Mouse (Mus musculus): ENCODE measurements around the gene Chrna10.
A peak's percentile ranks its signal among the peaks of the same experiment; 100 is the strongest.

The Chrna10 gene

DNA sequence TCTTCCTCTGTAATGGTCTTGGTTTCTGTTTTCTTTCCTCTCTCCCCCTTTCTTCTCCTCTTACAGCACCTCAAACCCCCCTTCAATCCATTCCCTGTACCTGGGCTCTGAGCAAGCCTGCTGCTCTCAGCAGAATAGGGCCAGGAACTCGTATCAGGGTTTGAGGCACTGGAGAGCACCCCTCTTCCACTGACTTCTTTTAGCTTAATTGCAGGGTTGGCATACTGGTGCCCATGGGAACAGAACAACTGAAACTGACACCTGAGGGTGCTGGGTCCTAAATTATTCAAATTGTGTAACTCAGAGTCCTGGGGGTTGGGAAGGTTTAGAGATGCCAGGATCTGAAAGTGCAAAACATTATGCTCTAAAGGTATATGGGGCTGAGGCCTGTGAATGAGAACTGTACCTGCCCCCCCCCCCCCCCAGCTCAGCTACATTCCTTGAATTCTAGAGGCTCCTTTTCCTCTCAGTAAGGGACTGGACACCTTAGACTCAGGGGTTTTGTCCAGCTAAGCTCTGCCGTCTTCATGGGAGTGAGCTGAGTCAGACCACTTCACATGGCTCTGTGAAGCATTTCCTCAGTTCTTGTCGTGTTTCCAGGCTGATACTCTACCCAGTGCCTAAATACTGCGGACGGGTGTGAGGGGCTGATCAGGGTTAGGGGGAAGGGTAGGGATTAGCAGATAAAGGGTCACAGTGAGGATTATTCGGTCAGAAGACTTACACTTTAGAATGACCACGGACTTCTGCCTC lies at the start of gene Chrna10:
TSS of gene Chrna10 (minus strand) at position 250 of the 753 bp plus-strand sequence.
- DNase-seq (ENCODE audit: extremely low spot score): no peak

DNA sequence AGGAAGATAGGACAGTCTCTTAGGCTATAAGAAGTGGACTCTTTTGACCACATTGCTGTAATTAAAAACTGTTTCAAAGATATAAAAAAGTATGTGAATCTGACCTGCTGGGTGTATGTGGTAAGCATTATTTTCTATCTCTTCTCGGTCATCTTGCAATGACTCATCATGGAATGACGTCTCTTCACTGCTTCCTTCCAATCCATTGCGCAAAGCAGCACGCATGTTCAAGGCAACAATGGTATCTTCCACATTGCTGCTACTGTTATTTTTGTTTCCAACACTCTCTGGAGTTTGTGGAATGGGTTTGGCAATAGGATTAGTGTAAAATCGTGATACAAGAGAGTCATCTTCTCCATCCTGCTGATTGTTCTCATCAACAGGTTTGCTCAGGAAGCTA lies 37.1 kb upstream of the Chrna10 start:
- DNase-seq (ENCODE audit: extremely low spot score): no peak

DNA sequence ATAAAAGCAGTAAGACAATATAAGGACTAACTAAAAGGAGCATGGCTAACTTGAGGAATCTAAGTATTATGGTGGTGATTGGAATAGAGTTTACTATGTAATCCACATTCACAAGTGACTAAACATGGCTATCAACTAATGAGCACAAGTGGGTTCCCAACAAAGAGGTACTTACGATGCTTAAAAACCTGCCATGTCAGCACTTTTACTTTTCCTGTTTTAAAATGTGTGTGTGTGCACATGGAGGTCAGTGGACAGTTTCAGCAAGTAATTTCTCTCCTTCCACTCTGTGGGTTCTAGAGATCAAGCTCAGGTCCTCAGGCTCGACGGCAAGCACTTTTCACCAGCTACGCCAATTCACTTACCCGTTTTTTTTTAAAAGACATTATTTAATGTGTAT lies 21.3 kb upstream of the Chrna10 start:
- no peak for DNase-seq (ENCODE audit: extremely low spot score)

- peak; percentile 34 for DNase-seq (ENCODE audit: extremely low spot score)
Observed at GRCm38 (mm10) chr7:102137464-102137863, 20.8 kb upstream of the Chrna10 start.

DNA sequence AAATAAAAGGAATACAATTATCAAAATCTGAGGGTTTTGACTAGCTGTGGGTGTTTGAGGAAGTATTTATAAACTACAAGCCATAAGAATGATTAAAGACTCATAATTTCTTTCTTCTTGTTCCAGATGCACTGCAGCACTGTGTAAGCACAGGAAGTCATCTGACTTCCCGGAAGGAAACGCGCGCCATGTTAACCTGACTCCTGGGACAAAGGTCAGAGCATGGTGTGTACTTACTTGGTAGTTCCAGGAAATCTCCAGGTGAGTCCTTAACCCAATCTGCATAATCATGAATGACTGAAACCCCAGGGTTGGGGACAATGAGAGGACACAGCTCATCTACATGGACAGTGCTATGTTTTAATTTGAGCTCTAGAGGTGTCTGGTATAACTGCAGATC lies 15.8 kb upstream of the Chrna10 start:
- no peak for DNase-seq (ENCODE audit: extremely low spot score)

- no peak for DNase-seq (ENCODE audit: extremely low spot score)
Observed at GRCm38 (mm10) chr7:102120326-102120725, 3.7 kb upstream of the Chrna10 start.

- no peak for DNase-seq (ENCODE audit: extremely low spot score)
Observed at GRCm38 (mm10) chr7:102117382-102117781, 754 bp upstream of the Chrna10 start.

DNA sequence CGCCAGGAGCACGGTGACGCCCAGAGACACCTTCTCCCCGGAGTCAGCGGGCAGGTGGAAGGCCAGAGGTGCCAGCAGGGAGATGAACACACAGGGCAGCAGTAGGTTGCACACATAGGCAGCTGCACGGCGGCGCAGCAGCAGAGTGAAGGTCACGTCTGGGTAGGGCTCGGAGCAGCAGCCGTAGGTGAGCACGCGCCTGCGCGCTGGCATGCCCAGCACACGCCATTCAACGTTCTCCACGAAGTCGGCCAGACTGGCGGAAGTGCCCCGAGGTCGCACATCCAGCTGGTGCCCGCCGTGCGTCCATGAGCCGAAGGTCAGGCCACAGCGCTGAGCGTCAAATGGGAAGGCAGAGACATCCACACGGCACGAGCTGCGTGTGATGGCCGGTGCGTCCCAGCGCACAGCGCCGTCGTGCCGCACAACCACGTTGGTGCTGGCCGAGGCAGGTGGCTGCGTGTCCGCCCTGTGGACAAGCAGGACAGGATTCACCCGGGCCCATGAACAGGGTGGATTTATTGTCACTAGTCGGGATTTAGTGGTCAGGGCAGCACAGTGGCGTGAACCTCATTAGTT lies 3.4 kb downstream of the Chrna10 start:
- no peak for DNase-seq (ENCODE audit: extremely low spot score)

DNA sequence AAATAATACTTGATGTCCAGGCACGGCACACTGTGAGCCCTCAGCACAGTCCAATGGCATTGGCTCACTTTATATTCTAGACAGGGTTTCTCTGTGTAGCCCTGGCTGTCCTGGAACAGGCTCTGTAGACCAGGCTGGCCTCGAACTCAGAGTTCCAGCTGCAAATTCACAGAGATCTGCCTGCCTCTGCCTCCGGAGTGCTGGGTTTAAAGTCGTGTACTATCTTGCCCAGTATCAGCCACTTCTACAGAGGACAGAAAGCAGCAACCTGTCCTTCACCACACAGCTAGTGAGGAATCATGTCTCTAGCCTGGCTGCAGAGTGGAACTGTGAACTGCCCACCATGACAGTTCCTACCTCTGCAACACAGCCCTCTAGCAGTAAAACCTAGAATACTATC lies 6.9 kb downstream of the Chrna10 start:
- DNase-seq (ENCODE audit: extremely low spot score): no peak

DNA sequence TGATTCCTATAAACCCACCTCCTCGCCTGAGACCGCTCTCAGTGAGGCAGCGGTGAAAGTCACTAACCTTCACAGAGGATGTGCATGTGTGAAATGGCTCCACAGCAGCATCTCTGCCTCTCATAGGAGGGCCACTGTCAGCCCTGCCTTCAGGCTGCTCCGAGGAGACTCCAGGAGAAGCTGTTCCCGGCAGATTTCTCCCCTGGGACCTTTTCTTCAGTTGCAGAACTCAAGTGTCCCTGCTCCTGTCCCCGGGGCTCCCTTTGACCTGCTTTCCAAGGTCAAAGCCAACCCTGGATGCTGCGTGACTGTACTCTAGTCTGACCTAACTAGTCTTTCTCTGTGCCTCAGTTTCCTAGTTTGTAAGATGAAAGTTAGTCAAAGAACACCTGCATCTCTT lies 7.5 kb downstream of the Chrna10 start, which contains the start of gene Art5:
TSS of gene Art5 (minus strand) at position 319 of the 400 bp plus-strand sequence.
- DNase-seq (ENCODE audit: extremely low spot score): no peak

DNA sequence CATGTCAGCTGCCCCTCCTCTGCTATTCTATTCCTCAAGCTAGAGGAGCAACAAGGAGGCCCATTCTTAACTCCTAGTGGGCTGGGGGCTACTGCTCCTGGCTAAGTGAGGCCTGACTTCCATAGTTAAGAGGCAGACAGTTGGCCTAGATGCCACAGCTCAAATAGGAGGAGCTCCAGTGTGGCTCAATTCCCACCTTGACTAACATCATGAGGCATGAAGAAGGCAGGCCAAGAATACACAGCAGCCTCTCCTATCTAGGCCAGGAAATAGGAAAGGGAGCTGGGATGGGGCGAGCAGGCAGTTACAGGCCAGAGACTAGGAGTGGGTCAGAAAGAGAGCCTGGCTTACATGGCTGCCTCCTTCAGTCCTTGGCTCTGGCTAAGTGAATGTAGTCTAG lies 8.4 kb downstream of the Chrna10 start:
- no peak for DNase-seq (ENCODE audit: extremely low spot score)

GRCm38 (mm10) chr7:102106700-102107141 lies 9.9 kb downstream of the Chrna10 start:
- DNase-seq (ENCODE audit: extremely low spot score): peak; percentile 39

DNA sequence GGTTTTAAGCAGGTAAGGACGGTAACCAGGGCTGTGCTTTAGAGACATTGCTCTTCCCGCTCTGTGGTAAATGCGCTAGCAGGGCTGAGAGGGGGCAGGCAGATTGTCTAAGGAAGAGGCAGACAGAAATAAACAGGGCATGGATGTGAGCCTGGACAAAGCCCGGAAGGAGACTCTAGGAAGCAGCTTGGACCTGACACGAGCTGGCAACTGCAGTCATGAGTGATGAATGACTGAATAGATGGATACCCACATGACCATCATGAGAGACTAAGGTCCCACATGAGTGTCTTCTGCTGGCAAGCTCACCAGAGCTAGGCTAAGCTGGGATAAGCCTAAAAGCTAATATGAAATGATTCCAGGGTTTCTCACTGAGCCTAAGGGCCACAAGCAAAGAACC lies 12.5 kb downstream of the Chrna10 start:
- DNase-seq (ENCODE audit: extremely low spot score): no peak

DNA sequence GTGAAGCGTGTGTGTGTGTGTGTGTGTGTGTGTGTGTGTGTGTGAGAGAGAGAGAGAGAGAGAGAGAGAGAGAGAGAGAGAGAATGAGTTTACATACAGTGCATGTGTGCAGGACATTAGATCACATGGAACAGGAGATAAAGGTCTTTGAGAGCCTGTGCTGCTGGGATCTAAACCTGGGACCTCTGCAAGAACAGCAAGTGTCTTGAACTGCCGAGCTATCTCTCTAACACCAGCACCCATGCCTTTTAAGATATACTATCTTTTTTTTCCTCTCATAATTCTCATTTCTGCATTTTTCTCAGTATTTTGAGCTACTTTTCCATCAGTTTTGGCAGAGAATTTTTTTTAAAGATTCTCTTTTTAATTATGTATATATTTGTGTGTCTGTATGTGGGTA lies 13.1 kb downstream of the Chrna10 start:
- no peak for DNase-seq (ENCODE audit: extremely low spot score)

DNA sequence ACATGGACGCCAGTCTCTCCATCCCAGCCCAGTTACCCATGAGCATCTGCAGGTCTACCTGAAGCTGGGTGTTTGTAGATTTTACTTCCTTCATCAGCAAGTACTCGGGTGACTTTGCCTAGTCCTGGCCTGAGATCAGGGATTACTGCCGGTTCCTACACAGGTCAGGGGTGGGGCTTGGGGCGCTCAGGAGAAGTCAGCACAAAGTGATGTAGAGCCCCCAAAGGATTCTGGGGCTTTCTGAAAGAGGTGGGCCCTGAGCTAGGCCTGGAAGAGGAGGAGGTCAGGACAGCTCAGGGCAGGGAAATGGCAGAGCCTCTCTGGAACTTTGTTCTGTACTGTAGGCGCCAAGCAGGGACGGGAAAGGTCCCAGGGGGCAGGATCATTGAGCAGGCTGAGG lies 13.9 kb downstream of the Chrna10 start:
- peak; percentile 17 for DNase-seq (ENCODE audit: extremely low spot score)

- DNase-seq (ENCODE audit: extremely low spot score): peak; percentile 22
Observed at GRCm38 (mm10) chr7:102102241-102102640, 14.4 kb downstream of the Chrna10 start.

DNA sequence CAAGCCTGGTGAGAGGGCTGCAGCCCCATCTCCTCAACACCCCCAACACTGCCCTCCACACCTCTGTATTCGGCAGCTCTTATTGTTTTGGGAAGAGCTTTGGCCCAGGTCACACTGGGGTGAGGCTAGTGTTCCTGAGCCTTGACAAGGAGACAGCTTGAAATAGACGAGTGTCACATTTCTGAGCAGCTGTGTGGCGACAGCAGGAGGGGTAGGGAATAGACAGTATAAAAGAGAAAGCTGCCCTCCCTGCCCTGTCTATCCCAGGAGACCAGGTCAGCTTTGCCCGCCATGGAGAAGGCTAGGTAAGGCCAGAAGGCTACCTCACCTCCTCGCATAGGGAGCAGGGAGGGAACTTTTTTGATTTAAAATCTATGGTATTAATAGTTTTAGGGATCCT lies 15.1 kb downstream of the Chrna10 start, which contains the start of gene Art1:
TSS of gene Art1 (plus strand) at position 257 of the 400 bp plus-strand sequence.
- DNase-seq (ENCODE audit: extremely low spot score): peak; percentile 19

DNA sequence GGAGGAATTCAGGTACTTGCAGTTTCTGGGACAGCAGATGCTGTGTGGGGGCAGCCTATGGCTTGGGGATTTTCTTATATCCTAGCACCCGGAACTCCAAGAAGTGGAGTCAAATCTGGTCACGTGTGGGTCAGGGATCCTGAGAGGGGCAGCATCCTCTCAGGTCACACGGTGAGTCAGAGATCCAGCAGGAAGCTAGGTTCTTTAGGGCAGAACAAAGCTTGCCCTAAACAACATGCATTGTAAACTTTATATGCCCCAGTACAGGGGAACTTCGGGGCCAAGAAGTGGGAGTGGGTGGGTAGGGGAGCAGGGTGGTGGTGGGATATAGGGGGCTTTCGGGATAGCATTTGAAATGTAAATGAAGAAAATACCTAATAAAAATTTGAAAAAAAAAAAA lies 15.8 kb downstream of the Chrna10 start:
- DNase-seq (ENCODE audit: extremely low spot score): no peak

GRCm38 (mm10) chr7:102099760-102100661 lies 16.6 kb downstream of the Chrna10 start:
- peak; percentile 74 for DNase-seq (ENCODE audit: extremely low spot score)

GRCm38 (mm10) chr7:102087336-102087735 lies 29.3 kb downstream of the Chrna10 start:
- no peak for DNase-seq (ENCODE audit: extremely low spot score)

GRCm38 (mm10) chr7:102084041-102084696 lies 32.5 kb downstream of the Chrna10 start:
- no peak for DNase-seq (ENCODE audit: extremely low spot score)

GRCm38 (mm10) chr7:102082816-102083215 lies 33.8 kb downstream of the Chrna10 start, which contains the start of gene Trpc2:
Gene Trpc2 (plus strand): TSS chr7:102083116.
- DNase-seq (ENCODE audit: extremely low spot score): no peak

All from embryo, embryonic 9.5 days (tissue).